Mouse (Mus musculus): ENCODE data around the gene Gm49320. TPM values are rescaled to one million over a fixed set of nuclear protein-coding genes. Genes with fewer than 3 reads are reported as not detected.
A peak's percentile ranks its signal among the peaks of the same experiment; 100 is the strongest.

The Gm49320 gene
- total RNA-seq, 1 experiment, result not detected

DNA sequence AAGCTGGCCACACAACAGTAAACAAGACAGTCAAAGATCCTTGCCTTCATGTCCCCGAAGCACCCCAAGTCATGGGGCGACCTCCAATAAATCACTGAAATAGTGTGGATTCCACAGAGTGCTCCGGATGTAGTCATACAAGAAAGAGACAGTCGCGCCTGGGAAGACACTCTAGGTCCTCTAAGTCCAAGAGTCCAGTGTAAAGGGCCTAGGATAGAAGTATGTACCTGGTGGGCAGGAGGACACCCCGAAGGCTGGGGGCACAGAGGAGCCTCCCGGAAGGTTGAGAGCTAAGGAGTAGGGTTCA lies 45.1 kb upstream of the Gm49320 start:
- Histone ChIP-seq H3K27ac (ENCODE audit: insufficient read depth, low read depth, low read length, poor library complexity, severe bottlenecking) (no peak overlapping the region), H3K9ac (ENCODE audit: insufficient read depth, low read depth, low read length, poor library complexity, severe bottlenecking) (no peak overlapping the region), H3K36me3 (ENCODE audit: control insufficient read depth, insufficient read depth, low read length, poor library complexity, severe bottlenecking) (no peaks in the 10 kb centered on the region), H3K9me3 (ENCODE audit: control insufficient read depth, insufficient read depth, low read depth, low read length) (no peaks in the 10 kb centered on the region), H3K4me3 (ENCODE audit: insufficient read depth in 1 of 2, low read depth in 1 of 2, low read length in 2 of 2, poor library complexity in 1 of 2, severe bottlenecking in 1 of 2) (no peak overlapping the region), H3K4me1 (ENCODE audit: control insufficient read depth in 2 of 2, insufficient read depth in 2 of 2, low read length in 2 of 2, poor library complexity in 1 of 2) (peaks cover 0 to 13% of the 10 kb centered on the region in 2 experiments; a peak in 2 of 4 replicates)
- in situ Hi-C loops (cut with MboI; ENCODE audit: low sequenced_read_pairs in 2 of 2, unreplicated experiment in 2 of 2), result no loop called here
- TF ChIP-seq CHD2 (IDR thresholded peaks at IDR 0.05; ENCODE audit: low read depth, low read length), result no peak
- no peak for TF ChIP-seq MAFK (IDR thresholded peaks at IDR 0.05; ENCODE audit: insufficient read depth, low read depth, low read length)
- TF ChIP-seq ZNF384 (IDR thresholded peaks at IDR 0.05; ENCODE audit: low read depth, low read length), result no peak
- no peak for TF ChIP-seq HCFC1 (IDR thresholded peaks at IDR 0.05; ENCODE audit: borderline replicate concordance, insufficient read depth, low read length)
- no peak for TF ChIP-seq ZC3H11A (IDR thresholded peaks at IDR 0.05; ENCODE audit: borderline replicate concordance, low read depth, low read length)
- no peak for DNase-seq (ENCODE audit: low read depth, low spot score)

DNA sequence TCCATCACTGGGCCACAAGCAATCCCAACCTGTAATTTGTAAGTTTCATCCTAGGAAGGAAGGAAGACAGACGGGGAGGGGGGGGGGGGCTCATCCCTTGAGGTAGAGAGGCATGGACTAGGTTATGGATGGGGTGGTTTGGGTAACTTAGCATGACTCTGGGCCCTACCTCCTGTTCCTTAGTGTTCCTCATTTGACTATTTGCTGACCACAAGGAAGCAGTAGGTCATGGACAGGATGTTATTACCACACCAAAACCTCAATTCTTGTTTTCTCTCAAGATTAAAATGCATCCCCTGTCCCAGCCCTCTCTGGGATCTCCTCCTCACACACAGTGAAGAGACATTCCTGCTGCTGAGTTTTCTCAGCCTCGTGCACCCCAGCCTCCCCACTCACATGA lies 37.3 kb upstream of the Gm49320 start:
- TF ChIP-seq CHD2 (IDR thresholded peaks at IDR 0.05; ENCODE audit: low read depth, low read length) (no peak), HCFC1 (IDR thresholded peaks at IDR 0.05; ENCODE audit: borderline replicate concordance, insufficient read depth, low read length) (no peak)
- H3K9ac ChIP-seq (ENCODE audit: insufficient read depth, low read depth, low read length, poor library complexity, severe bottlenecking), result no peak overlapping the region

DNA sequence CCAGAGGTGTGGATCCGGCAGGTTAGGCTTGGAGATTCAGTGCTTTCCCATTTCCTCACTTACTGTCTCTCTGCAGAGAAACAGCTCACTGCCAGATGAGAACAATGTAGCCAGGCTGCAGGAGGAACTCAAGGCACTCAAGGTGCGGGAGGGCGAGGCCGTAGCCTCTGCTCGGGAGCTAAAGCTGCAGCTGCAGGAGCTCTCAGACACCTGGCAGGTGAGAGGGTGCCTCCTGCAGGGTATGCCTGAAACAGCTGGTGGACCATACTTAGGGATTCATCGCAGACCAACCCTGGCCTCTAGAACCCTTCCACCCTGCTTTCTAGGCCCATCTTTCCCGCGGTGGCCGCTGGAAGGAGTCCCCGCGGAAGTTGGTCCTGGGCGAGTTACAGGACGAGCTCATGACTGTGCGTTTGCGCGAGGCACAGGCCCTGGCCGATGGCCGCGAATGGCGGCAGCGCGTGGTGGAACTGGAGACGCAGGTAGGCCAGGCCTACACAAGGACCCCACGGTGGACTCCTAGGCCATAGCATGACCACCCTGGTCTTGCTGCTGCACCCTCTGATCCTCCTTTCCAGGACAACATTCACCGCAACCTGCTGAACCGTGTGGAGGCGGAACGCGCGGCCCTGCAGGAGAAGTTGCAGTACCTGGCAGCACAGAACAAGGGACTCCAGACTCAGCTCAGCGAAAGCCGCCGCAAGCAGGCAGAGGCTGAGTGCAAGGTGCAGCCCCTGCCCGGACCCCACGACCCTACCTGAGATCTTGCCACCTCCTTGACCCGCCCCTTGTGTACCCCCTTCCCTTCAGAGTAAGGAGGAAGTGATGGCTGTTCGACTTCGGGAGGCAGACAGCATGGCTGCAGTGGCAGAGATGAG lies 33.2 kb upstream of the Gm49320 start:
- Histone ChIP-seq H3K4me1 (ENCODE audit: control insufficient read depth in 2 of 2, insufficient read depth in 2 of 2, low read length in 2 of 2, poor library complexity in 1 of 2) (peaks cover 0 to 2% of the 10 kb centered on the region in 2 experiments; a peak in 1 of 4 replicates), H3K4me3 (ENCODE audit: insufficient read depth in 1 of 2, low read depth in 1 of 2, low read length in 2 of 2, poor library complexity in 1 of 2, severe bottlenecking in 1 of 2) (peak overlapping the region; percentile 42 to 43), H3K9me3 (ENCODE audit: control insufficient read depth, insufficient read depth, low read depth, low read length) (0 out of 2 replicates have a peak, but pooled peaks cover 1% of the 10 kb centered on the region), H3K36me3 (ENCODE audit: control insufficient read depth, insufficient read depth, low read length, poor library complexity, severe bottlenecking) (no peaks in the 10 kb centered on the region), H3K27ac (ENCODE audit: insufficient read depth, low read depth, low read length, poor library complexity, severe bottlenecking) (no peak overlapping the region), H3K9ac (ENCODE audit: insufficient read depth, low read depth, low read length, poor library complexity, severe bottlenecking) (peak overlapping the region; percentile 8; the same call in 1 of the 2 replicates)
- DNase-seq (ENCODE audit: low read depth, low spot score), result peak; percentile 31
- in situ Hi-C loops (cut with MboI; ENCODE audit: low sequenced_read_pairs in 2 of 2, unreplicated experiment in 2 of 2), result no loop called here
- TF ChIP-seq ZC3H11A (IDR thresholded peaks at IDR 0.05; ENCODE audit: borderline replicate concordance, low read depth, low read length) (no peak), ZNF384 (IDR thresholded peaks at IDR 0.05; ENCODE audit: low read depth, low read length) (no peak), MAFK (IDR thresholded peaks at IDR 0.05; ENCODE audit: insufficient read depth, low read depth, low read length) (no peak), HCFC1 (IDR thresholded peaks at IDR 0.05; ENCODE audit: borderline replicate concordance, insufficient read depth, low read length) (no peak), CHD2 (IDR thresholded peaks at IDR 0.05; ENCODE audit: low read depth, low read length) (no peak)

More for the DNA sequence above, 37.3 kb upstream of the Gm49320 start:
- in situ Hi-C loops (cut with MboI; ENCODE audit: low sequenced_read_pairs in 2 of 2, unreplicated experiment in 2 of 2), result no loop called here
- Histone ChIP-seq H3K27ac (ENCODE audit: insufficient read depth, low read depth, low read length, poor library complexity, severe bottlenecking) (no peak overlapping the region), H3K4me3 (ENCODE audit: insufficient read depth in 1 of 2, low read depth in 1 of 2, low read length in 2 of 2, poor library complexity in 1 of 2, severe bottlenecking in 1 of 2) (no peak overlapping the region), H3K36me3 (ENCODE audit: control insufficient read depth, insufficient read depth, low read length, poor library complexity, severe bottlenecking) (no peaks in the 10 kb centered on the region), H3K9me3 (ENCODE audit: control insufficient read depth, insufficient read depth, low read depth, low read length) (no peaks in the 10 kb centered on the region), H3K4me1 (ENCODE audit: control insufficient read depth in 2 of 2, insufficient read depth in 2 of 2, low read length in 2 of 2, poor library complexity in 1 of 2) (no peaks in the 10 kb centered on the region)
- no peak for DNase-seq (ENCODE audit: low read depth, low spot score)

DNA sequence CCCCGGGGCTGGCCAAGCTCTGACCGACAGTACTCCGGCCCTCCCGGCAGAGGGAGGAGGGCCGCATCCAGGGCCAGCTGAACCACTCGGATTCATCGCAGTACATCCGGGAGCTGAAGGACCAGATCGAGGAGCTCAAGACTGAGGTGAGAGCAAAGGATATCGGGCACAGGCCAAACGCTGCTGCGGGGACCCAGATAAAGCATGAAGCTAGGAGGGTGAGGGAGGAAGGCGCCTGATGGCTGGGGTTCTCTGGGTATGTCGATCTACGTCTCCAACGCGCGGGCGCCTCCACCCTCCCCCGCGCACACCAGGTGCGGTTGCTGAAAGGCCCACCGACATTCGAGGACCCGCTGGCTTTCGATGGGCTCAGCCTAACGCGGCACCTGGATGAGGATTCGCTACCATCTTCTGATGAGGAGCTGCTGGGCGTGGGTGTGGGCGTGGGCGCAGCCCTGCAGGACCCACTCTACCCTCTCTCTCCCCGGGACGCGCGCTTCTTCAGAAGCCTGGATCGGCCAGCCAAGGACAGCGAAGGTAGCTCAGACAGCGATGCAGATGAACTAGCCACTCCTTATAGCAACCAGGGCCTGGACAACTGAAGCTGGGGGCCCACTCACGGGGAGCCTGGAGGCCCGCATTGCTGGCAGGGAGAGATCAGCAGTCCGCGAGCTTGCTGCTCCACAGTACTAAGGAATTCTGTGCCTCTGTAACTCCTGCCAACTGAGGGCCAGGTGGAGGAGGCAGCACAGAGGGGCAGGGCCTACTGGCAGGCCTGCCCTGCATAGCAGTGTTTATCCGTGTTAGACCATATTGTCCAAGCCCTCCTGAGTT lies 32.3 kb upstream of the Gm49320 start:
- Histone ChIP-seq H3K36me3 (ENCODE audit: control insufficient read depth, insufficient read depth, low read length, poor library complexity, severe bottlenecking) (no peaks in the 10 kb centered on the region), H3K9ac (ENCODE audit: insufficient read depth, low read depth, low read length, poor library complexity, severe bottlenecking) (peak overlapping the region; percentile 17; the same call in 1 of the 2 replicates), H3K9me3 (ENCODE audit: control insufficient read depth, insufficient read depth, low read depth, low read length) (0 out of 2 replicates have a peak, but pooled peaks cover 1% of the 10 kb centered on the region), H3K4me1 (ENCODE audit: control insufficient read depth in 2 of 2, insufficient read depth in 2 of 2, low read length in 2 of 2, poor library complexity in 1 of 2) (peaks cover 0 to 2% of the 10 kb centered on the region in 2 experiments; a peak in 1 of 4 replicates), H3K27ac (ENCODE audit: insufficient read depth, low read depth, low read length, poor library complexity, severe bottlenecking) (no peak overlapping the region), H3K4me3 (ENCODE audit: insufficient read depth in 1 of 2, low read depth in 1 of 2, low read length in 2 of 2, poor library complexity in 1 of 2, severe bottlenecking in 1 of 2) (peak overlapping the region; percentile 42 to 43; a peak in 3 of 4 replicates)
- TF ChIP-seq CHD2 (IDR thresholded peaks at IDR 0.05; ENCODE audit: low read depth, low read length) (no peak), HCFC1 (IDR thresholded peaks at IDR 0.05; ENCODE audit: borderline replicate concordance, insufficient read depth, low read length) (no peak), ZC3H11A (IDR thresholded peaks at IDR 0.05; ENCODE audit: borderline replicate concordance, low read depth, low read length) (no peak), MAFK (IDR thresholded peaks at IDR 0.05; ENCODE audit: insufficient read depth, low read depth, low read length) (no peak), ZNF384 (IDR thresholded peaks at IDR 0.05; ENCODE audit: low read depth, low read length) (no peak)
- DNase-seq (ENCODE audit: low read depth, low spot score), result no peak
- in situ Hi-C loops (cut with MboI; ENCODE audit: low sequenced_read_pairs in 2 of 2, unreplicated experiment in 2 of 2), result no loop called here
